Mouse (Mus musculus): ENCODE measurements around the gene Caskin1.

DNA sequence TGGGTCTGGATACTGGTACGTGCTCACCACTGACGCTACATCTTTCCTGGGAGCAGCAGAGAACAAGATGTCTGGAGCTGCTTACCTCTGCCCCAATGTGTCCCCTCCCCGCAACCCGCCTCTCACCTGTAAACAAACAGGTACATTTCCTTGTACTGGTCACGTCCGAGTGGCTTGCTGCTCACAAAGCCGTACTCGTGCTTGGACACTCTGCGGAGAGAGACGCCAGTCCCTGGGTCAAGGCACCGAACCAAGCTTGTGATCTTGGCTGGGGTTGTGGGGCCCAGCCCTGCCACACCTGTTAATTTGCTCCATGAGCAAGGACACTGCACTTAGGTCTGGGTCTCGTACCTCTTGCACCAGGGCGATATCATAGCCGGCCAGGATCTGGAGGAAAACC is 46.3 kb upstream of the Caskin1 start:
- no peak for TF ChIP-seq POLR2A (IDR thresholded peaks at IDR 0.05; ENCODE audit: borderline replicate concordance, low read depth, low read length)
- no peak for TF ChIP-seq CTCF (IDR thresholded peaks at IDR 0.05; ENCODE audit: low read depth, low read length)

Measured in bone marrow macrophage, adult 2 months (primary cell).